Mouse (Mus musculus): ENCODE data around the gene Dusp16. TPM values are rescaled to one million over a fixed set of nuclear protein-coding genes. Genes with fewer than 3 reads are reported as not detected.

The Dusp16 gene
- polyA plus RNA-seq, 2 experiments from 2014 or later, result 1.9 to 2.2 TPM

- ATAC-seq, result peak; percentile 38
Measured at GRCm38 (mm10) chr6:134791251-134792118, 940 bp downstream of the Dusp16 start.

GRCm38 (mm10) chr6:134789100-134789499 lies 3.3 kb downstream of the Dusp16 start:
- no peak for ATAC-seq

- ATAC-seq, result no peak
Measured at GRCm38 (mm10) chr6:134786426-134786825, 6.0 kb downstream of the Dusp16 start.

GRCm38 (mm10) chr6:134782900-134783299 lies 9.5 kb downstream of the Dusp16 start:
- ATAC-seq, result no peak

DNA sequence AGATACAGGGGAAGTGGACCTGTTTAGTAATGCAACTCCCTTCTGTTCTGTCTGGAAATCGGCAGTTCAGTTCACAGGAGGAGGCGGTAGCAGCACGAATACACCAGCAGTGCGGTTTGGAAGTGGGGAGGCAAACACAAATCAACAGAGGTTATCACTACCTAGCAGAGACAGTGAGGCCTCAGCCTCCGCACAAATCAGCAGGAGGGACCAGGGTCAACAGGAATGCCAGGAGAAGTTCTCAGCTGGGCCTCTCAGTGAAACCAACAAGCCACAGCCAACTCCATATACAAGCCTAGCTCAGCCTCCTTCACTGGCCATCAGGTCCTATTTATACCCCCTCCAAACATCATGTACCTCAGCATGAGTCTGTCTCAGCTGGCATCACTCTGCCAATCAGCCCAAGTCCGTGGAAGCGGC lies 10.9 kb downstream of the Dusp16 start:
- ATAC-seq, result no peak

DNA sequence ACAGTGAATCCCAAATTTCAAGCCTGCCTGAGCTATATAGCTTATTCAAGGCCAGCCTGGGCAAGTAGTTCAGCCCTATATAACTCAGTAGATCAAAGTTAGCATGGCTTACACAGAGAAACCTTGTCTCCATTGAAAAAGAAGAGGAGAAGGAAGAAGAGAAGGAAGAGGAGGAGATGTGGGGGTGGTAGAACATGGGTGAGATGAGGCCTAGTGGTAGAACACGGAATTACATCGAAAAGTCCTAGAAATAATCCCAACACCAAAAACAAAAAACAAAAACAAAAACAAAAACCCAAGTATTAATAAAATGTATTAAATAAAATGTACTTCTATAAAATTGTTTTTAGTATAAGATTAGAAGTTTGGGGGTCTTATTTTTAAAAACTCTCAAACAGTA lies 12.4 kb downstream of the Dusp16 start:
- ATAC-seq, result peak; percentile 36

GRCm38 (mm10) chr6:134773961-134774360 lies 18.5 kb downstream of the Dusp16 start:
- ATAC-seq, result no peak

DNA sequence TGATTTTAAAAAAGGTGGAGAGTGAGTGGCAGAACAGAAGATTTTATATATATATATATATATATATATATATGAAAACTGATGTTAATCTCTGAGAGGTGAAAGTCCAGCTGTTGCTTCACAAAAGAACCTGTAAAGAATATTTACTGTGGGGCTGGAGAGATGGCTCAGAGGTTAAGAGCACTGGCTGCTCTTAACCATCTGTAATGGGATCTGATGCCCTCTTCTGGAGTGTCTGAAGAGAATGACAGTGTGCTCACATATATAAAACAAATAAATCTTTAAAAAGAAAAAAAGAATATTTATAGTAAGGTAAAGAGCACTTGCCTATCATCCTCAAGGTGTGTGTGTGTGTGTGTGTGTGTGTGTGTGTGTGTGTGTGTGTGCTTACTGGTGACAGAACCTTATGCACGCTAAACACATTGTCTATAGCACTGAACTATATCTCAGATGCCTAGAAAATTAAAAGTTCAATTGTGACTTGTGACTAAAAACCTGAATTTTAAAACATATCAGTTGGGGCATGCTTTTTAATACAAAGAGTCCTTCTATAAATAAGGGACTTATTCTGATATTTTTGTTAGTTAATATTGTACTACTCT lies 19.0 kb downstream of the Dusp16 start:
- ATAC-seq, result no peak

DNA sequence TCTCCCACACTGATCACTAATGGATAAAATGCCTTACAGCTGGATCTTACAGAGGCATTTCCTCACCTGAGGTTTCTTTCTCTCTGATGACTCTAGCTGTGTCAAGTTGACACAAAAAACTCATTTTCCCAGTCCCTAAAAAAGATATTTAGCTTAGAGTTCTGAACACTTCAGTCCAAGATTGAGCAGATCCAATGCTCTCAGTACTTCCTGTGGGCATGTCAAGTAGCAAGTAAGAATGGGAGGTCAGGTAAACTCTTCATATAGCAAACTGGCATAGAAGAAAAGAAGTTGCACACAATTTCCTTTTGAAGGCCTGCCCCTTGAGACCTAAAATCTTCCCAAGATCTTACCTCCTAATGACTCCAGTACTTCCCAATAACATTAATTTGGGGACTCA lies 22.1 kb downstream of the Dusp16 start:
- no peak for ATAC-seq

DNA sequence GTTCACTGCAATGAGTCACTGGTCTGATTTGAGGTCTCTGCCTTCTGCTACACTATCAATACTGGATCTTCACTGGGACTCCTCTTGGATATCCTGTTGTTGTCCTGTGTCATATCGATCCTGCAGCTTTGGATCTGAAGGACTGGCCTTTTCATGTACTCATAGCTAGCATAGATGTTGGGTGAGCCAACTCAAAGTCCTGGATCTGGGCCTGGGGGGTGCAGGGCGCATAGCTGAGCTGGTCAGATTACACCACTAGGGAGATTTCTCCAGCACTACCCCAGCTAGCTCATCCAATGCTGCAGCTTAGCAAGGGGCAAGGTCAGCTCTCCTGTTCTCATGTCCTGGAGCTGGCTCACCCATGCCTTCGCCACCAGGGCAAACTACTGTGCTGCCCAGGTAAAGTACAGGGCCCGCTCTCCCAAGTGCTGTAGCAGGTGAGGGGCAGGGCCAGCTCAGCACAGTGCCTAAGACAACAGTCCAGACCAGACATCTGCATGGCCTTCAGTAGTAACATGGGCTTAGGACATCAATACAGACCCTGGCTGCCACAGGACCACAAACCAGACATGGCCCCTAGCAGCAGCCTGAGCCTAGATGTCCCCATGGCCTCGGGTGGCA lies 27.9 kb downstream of the Dusp16 start:
- no peak for ATAC-seq

DNA sequence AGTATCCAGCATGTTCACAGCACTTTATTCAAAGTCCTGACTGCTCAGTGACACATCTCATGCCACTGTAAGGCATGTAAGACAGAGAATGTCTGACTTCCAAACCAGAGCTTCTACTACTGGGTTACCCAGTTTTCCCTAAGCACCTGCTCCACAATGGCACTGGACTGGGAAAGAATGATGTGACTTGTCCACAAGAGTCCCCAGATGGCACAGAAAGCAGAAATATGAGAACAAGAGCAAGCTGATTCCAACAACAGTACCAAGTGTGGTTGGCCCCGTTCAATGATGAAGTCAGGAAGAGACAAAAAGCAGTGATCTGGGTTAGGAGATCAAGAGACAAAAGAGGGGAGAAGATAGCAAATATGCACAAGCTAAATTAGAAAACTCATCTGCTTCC lies 29.0 kb downstream of the Dusp16 start:
- no peak for ATAC-seq

DNA sequence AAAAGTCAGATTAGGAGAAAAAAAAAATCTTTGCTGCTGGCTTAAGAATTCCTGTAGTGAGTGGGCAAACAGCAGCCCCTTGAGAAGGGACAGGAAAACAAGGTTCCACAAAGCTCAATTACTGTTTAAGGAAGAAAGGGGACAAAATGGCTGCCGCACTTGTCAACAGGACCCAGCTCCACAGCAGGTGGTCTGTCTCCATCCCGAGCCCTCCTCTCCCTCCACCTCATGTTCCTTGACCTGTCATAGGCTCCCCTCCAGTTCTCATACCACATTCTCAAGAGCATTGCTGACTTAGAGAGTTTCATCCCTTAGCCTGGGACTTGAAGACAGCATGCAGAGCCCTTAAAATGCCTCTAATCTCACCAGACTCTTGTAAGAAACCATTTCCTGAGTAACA lies 30.6 kb downstream of the Dusp16 start:
- no peak for ATAC-seq

- no peak for ATAC-seq
Measured at GRCm38 (mm10) chr6:134760926-134761544, 31.4 kb downstream of the Dusp16 start.

- ATAC-seq, result no peak
Measured at GRCm38 (mm10) chr6:134756058-134756457, 36.4 kb downstream of the Dusp16 start.

DNA sequence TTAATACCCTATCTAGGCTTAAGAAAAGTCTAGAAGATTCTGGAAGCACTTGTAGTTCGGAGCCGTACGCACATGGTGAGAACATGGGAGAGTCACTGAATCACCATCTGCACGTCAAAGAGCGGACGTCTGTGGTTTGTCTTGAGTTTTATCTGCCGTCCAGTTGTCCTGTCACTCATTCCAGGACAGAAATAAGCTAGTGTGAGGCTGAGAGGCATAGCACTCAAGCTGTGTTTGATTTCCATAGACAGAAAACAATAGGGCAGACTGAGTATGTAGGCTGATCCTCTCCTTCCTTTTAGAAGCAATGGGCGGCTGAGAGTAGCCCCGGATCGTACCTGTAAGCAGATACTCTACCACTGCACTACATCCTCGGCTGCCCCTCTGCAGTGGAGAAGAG lies 38.6 kb downstream of the Dusp16 start:
- ATAC-seq, result no peak

DNA sequence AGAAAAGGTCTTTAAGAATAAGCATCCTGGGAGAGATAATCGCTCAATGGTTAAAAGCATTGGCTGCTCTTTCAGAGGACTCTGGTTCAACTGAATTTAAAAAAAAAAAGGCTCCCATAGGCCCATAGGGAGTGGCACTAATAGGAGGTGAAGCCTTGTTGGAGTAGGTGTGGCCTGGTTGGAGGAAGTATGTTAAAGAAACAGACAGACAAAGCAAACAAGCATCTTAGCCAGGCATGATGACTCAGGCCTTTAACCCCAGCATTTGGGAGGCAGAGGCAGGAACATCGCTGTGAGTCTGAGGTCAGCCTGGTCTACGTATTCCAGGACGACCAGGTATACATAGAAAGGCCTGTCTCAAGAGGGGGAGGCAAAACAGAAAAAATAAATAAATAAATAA lies 39.0 kb downstream of the Dusp16 start:
- no peak for ATAC-seq

- peak; percentile 25 for ATAC-seq
Measured at GRCm38 (mm10) chr6:134751883-134752647, 40.4 kb downstream of the Dusp16 start.

DNA sequence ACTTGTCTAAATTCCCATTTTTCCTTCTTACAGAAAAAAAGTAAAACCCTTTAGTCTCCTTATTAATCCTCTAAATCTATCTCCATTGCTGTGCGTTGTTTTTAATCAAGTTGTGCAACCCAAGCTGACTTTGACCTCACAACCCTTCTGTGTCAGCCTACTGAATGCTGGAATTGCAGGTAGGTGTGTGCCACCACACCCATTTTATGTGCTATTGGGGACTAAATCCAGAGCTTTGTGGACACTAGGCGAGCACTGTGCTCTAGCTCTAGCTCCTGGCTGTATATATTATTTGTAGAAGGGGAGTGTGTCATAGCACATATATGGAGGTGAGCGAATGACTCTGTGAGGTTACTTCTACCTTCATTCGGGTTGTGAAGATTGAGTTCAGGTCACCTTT lies 41.3 kb downstream of the Dusp16 start:
- ATAC-seq, result no peak

GRCm38 (mm10) chr6:134748126-134748525 lies 44.3 kb downstream of the Dusp16 start:
- no peak for ATAC-seq

- ATAC-seq, result no peak
Measured at GRCm38 (mm10) chr6:134745876-134746275, 46.5 kb downstream of the Dusp16 start.

GRCm38 (mm10) chr6:134743568-134743967 lies 48.9 kb downstream of the Dusp16 start:
- peak; percentile 68 for ATAC-seq

- ATAC-seq, result no peak
Measured at GRCm38 (mm10) chr6:134736853-134737252, 55.6 kb downstream of the Dusp16 start.
